Mouse (Mus musculus) layer of hippocampus, adult 11-12 months (tissue): ENCODE data around the gene Fgb.

Experiments
- DNase-seq: peaks from one replicate; pipeline ENCODE4 v3.0.0; 2022; ENCODE audit warnings: low spot score

Fgb gene

DNA sequence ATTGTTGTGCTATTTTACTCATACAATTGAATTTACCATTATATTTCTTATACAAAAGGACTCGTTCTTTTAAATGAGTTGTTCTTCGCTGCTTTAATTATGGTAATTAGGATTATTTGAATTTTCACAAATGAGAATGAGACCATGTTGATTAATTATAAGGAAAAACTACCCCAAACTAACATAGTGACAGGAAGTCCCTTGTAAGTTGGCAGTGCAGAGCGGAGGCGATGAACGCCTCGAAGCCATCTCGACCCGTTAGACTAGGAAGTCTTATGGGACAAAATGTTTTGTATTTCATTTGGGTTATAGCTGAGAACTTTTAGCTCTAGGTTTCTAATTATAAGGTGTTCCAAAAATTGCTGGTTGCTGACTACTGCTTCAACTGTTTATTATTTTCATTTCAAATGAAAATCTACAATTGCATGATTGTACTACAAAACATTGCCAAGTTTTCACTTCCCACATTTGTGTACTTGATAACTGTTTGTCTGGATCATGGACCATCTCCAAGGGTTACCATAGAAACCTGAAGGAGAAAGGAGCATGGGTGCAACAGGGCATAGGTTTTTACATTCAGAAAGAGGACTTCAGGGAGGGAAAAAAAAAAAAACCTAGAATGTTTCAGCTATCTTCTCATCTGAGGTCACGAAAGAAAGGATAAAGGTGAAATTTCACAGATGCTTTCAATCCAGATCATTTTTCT lies 22.0 kb downstream of the Fgb start:
- no peak for DNase-seq

DNA sequence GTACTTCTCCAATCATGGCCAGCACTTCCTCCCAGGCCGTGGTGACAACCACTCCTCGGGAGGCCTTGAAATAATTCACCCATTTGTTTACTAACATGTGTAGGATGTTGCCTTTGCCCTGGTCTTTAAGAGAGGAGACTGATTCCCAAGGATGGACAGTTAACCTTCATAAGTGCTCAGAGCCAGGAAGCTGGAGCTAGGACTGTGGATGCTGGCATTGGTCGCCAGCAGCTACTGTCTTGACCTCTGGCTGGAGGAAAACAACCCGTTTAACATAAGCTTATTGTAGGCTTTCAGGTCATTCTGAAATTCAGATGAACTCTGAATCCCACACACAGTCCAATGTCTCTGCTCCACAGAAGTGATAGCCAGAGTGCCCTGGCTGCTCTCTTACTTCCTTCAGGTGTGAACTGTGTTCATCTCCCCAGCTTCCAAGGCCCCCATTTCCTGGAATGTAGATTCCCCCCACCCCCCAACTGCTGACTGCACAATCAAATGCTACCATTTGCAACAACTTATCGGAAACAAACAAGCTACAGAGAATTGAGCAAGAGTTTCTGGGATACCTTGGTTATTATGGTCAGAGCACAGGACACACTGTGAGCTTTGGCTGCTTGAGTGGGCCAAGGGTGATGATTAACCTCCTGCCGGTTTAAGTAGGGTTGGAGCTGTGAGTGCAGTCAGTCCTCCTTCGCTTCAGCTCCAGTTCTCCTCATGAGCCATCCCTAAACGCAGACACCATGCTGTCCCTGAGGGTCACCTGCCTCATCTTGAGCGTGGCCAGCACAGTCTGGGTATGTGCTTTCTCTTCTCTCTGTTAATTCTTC lies 24.0 kb downstream of the Fgb start, which contains the start of gene Fga:
TSS of gene Fga (plus strand) at position 602 of the 827 bp plus-strand sequence.
- no peak for DNase-seq

DNA sequence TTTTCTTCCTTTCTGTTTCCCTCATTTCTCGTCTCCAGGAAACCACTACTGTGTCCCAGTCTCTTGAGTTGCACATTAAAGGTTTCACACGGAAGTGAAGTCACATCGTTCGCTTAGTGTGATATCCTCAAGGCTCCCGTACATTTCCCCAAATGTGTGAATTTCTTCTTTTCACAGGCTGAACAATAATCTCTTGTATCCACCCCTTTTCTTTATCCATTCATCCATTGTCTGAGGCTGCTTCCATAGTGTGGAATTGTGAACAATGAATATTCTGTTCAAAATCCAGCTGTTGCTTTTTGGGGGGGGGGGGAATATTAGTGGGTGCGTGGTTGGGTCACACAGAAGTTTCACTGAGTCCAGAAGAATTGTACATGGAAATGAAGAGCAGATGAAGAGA lies 24.6 kb downstream of the Fgb start:
- DNase-seq = no peak

DNA sequence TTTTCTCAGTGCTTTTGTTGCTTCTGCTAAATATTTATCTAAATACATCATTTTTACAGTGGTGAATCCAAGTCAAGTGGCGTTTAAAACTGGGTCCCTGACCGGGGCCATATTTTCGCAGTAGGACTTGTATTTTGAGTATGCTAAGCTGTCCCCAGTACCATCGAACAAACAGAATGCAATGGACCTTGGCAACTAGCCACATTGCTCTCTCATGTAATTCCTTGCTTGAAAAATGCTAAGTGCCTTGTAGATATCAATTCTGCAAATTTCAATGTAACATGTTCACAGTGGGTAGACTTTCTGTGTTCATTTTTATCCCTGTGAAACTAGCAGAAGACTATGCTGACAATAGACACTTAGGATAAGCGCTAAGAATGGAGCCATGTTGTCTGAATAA lies 28.5 kb downstream of the Fgb start:
- DNase-seq = no peak

DNA sequence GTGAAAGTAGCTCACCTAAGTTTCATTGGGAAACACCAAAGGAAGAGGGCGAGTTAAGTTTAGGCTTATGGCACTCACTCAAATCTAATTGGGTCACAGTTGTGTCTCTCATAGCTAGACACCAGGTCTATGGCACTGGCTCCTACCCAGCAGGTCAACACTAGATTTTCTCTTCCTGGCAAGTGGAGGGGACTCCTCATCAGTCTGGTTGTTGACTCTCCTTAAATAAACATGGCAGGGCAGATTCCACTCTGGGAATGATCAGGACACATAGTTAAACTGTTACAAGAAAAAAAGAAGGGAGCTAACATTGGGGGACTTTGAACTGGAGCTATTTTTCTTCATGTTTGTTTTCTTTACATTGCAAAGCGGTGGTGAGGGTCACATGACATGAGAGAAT lies 29.3 kb downstream of the Fgb start:
- no peak for DNase-seq

DNA sequence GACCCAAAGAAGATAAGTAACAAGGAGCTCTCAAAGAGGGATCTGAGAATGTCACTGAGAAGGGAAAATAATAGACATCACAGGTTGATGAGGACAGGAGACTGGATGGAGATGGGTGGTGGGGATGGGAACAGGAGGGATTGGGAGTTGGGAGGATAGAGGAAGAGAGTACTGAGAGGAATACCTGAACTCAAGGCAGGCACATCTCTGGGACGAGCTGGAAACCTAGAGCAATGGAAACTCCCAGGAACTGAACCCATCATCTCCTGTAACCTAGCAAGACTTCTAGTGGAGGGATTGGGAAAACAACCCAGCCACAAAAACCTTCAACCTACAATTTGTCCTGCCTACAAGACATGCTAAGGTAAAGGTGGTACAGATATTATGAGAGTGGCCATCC lies 33.4 kb downstream of the Fgb start:
- no peak for DNase-seq

DNA sequence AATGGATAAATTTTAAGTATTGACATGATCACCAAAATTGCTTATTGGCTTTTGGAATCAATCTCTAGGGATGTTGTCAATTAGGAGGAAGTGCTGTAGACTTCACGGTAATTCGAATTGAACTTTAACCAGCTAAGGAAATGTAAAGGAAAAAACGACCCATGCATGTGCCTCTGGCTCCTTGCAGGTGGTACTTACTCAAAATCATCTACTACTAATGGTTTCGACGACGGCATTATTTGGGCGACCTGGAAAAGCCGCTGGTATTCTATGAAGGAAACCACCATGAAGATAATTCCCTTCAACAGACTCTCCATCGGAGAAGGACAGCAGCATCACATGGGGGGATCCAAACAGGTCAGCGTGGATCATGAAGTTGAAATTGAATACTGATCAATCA lies 35.7 kb downstream of the Fgb start:
- no peak for DNase-seq

DNA sequence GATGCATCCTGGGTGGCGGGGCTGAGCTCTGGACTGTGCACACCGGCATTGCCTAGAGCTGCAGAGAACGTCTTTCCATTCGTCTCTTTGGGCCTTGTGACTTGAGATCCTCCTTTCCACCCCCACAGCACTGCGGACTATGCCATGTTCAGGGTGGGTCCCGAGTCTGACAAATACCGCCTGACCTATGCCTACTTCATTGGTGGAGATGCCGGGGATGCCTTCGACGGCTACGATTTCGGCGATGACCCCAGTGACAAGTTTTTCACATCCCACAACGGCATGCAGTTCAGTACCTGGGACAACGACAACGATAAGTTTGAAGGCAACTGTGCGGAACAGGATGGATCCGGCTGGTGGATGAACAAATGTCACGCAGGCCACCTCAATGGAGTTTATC lies 37.0 kb downstream of the Fgb start:
- DNase-seq = no peak

DNA sequence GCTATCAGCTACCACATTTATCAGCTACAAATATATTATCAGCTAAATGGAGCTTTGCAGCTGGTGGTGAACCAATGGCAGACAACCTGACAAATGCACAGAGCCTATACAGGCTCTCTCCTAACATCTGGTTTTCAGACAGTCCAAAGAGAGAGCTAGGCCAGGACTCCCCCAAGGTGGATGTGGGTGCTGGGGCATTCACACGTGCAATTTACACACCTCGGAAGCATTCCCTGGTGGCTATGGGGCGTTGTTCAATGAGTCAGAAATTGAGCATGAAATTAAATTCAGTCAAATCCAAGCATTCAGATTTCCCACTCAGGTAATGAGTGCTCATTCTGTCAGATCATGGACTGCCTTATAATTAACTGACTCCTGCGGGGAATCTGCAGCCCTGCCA lies 38.1 kb downstream of the Fgb start:
- no peak for DNase-seq

DNA sequence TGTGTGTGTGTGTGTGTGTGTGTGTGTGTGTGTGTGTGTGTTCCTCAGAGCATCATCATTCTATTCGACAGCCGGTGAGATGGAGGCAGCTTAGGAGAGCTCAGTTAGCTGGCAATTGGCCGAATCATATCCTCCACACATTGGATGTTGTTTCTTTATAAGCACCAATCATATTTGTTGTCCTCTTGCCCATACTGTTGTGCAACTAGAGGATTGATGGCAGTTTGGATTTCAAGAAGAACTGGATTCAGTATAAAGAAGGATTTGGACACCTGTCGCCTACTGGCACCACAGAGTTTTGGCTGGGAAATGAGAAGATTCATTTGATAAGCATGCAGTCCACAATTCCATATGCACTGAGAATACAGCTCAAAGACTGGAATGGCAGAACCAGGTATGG lies 38.5 kb downstream of the Fgb start:
- no peak for DNase-seq

DNA sequence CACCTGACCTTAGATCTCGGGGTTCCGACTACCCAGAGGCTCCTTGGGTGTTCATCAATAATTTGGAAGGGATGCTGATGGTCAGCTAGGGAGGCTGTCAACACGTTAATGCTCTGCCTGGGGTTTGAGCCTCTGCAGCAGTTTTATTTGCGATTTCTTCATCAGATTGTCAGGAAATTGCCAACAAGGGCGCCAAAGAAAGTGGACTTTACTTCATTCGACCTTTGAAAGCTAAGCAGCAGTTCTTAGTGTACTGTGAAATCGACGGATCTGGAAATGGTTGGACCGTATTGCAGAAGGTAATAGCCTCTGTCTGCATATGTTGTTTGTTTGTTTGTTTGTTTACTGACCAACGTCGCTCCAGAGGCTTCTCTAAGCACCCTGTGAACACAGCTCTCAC lies 39.4 kb downstream of the Fgb start:
- no peak for DNase-seq

DNA sequence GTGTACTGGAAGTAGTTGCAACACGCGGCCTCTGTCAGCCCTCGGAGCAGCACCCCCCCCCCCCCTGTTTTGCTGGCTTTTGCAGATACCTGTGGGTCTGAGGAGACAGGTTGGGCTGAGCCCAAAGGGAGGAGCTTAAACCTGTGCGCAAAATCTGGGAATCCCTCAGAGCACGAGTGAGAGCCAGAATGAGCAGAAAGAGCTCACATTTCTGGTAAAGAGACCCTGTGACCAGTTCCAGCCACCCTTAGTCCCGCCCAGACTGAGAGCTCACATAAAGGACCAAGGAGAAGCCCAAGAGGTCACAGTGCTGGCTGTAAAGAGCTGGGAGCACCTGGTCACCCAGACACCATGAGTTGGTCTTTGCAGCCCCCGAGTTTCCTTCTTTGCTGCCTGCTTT lies 42.1 kb downstream of the Fgb start, which contains the start of gene Fgg:
TSS of gene Fgg (plus strand) at position 168 of the 400 bp plus-strand sequence.
- no peak for DNase-seq

DNA sequence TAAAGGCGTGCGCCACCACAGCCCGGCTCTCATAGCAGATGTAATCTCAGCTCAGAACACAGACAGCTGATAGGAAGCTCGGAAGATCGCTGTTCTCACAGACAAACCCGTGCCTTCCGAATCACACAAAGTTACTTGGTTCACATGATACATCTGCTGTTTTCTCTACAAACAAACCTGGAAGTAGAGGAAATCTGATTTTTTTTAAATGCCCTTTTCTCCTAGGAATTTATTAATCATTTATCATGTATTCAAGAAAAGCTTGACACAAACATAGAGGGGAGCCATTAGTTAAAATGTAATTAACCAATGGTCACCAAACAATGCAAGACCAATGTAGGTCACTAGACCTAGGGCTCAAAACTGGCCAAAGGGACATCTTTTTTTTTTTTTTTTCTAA lies 44.9 kb downstream of the Fgb start:
- DNase-seq = no peak

DNA sequence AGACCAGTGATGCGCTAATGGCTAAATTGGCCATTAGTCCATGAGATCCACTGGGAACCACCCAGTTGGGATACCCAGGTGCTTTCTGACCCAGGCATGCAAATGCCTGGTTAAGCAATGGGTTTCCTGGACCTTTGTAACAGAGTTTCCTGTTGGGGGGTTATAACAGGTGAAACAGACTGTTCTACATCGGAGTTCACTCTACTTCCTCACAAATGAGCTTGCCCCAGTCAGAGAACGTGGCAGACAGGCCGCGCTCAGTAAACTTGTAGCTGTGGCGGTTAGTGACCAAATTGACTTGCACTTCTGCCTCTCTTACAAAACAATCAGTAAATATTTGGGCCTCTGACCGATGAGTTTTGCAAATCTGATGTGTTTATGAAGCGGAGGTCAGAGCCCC lies 46.6 kb downstream of the Fgb start:
- DNase-seq = no peak

DNA sequence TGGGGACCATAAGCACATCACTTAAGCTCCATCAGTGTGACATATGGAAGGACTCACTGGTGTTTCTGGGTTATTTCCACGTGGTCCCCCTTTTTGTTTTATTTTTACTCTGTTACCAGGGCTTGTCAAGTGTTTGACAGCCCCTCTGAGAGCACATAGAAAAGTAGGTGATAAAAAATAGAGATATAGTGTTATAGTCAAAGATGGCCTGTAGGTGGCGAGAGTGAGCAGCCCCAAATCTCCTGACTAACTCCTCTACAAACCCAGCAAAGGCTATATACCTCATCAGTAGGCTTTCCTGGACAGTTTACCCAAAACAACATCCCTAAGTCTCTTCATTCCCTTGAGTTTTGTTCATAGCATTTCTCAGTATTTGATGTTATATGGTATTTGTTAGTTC lies 47.5 kb downstream of the Fgb start:
- DNase-seq = peak; percentile 37

DNA sequence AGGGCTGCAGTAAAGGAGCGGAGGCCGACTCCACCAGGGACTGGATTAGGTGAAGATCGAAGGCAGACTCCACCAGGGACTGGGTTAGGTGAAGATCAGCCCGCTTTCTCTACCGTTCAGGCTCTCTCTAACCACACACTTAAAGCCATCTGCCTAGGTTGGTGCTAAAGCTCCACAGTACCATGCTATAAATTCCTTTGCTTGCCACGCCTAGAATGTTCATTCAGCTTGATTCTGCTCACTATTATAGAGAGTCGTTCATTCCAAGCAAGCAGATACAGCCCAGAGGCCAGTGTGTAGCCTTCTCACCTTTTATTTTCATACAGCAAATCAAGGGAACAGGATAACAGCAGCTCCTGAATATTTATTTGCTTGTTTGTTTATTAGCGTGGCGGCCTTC lies 49.7 kb downstream of the Fgb start:
- DNase-seq = no peak

DNA sequence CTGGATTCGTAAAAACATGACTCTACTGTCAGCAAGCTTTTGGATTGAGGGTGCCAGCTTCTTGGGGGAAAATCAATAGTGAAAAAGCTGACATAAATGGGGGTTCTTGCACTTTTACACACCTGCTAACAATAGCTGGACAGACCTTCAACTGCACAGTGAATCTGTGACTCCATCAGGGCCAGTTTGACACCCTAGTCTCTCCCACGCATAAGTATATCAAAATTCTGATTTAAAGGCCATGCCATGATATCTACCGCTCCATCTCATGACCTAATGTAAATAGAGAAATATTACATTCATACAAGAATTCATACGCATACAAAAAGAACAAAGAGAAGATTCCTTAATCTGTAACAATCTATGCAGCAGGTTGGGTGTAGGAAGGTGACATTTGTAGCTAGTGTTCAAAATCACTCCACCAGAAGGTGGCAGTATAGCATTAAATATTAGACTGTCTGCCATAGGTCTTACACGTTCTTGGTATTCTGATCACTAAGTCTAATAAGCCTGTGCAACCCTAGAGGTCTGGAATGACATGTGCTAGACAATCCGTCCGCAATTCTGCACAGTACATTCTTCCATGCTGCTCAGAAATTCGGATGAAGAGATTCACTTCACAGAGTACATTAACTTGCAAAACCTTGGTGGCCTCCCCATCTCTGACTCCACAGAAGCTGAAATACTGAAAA lies 50.7 kb downstream of the Fgb start:
- DNase-seq = peak; percentile 85

DNA sequence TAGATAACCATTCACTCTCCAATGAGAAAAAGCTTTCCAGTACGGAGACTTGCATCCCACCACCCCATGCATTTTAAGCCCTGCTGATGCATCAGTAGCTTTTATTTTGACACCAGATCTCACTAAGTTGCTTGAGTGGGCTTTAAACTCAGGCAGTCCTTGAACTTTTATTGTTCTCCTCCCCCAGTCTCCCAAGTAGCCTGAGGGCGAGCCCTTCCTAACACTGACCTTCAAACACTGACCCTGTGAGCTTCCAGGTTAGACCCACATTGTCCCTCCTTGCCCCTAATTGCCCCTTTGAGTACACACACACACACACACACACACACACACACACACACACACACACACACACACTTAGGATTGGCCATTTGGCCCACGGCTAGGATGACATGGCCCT lies 53.0 kb downstream of the Fgb start:
- no peak for DNase-seq

DNA sequence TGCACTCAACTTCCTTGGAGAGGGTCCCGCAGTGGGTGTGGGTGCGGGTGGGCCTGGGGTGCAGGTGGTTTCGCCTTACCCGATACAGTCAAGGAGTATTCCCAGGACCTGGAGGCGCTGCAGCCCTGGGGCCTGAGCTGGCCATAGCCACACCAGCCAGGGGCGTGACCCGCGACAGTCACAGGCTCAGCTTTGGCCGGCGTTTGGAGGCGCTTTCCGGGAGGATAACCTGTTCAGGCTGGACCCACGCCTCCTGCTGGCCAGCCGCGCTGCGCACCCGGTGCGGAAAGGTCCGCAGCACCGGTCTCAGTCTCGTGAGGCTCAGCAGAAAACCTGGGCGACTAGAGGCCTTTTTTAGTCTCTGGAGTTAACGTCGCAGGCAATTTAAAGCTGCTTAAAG lies 54.3 kb downstream of the Fgb start:
- DNase-seq = no peak

DNA sequence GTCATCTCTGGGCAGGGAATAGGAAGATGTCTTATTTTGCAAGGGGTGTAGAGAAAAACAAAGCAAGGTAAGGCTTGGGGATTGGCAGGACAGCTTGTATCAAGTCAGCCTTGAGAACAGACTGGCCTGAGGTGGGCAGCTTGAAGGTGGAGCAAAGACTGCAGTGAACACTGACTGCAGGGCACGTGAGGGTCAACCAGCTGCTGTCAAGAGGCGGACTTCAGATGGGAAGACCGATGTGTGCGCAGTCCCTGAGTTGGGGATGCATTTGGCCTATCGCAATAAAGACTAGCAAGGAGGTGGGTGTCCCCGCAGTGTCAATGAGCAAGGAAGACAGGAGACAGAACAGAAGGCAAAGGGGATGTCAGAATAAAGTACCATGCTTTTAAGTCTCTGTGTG lies 56.7 kb downstream of the Fgb start:
- DNase-seq = no peak

DNA sequence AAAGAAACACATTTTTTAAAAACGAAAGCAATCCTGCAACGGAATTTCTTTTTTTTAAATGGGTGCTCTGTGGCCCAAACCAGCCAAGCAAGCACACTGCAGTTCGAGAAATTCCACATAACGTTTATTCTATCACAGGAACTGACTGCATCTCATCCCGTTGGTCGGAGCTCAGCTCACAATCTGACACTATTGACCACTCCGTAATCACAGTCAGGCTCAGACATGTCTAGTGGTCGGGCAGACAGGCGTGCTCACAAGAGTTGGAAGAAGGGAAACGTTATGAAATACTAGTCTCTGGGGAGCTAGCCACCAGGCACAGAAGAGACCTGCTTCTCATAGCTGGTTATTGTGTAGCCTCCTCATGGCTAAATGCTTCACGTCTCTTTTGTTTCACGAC lies 57.7 kb downstream of the Fgb start:
- DNase-seq = no peak
